Mouse (Mus musculus) neural tube, embryonic 11.5 days (tissue): ENCODE data around the gene Robo1. TPM values are rescaled to one million over a fixed set of nuclear protein-coding genes. Genes with fewer than 3 reads are reported as not detected.

Experiments
- ATAC-seq: fragments of 200-750 bp; cut with Nextera tagmentation; 2 replicates; pipeline ENCODE4 v1.8.0; 2017; ENCODE audit warnings: moderate number of reproducible peaks, mild to moderate bottlenecking, moderate TSS enrichment, moderate library complexity; ENCODE audit not compliant: insufficient read depth, low FRiP score, low TSS enrichment
- DNase-seq: peaks from one replicate; pipeline ENCODE4 v3.0.0-alpha.2; 2015; ENCODE audit warnings: low spot score
- H3K27ac ChIP-seq: fragments of 300-500 bp; sonication (generic); 2 replicates; pipeline ENCODE4 v1.5.1; 2014; ENCODE audit warnings: low read depth, mild to moderate bottlenecking, low read length
- H3K27me3 ChIP-seq: fragments of 300-500 bp; sonication (generic); 2 replicates; pipeline ENCODE4 v1.6.1; 2014; ENCODE audit warnings: mild to moderate bottlenecking, low read length, mixed read lengths; ENCODE audit not compliant: control insufficient read depth, insufficient read depth
- H3K36me3 ChIP-seq: fragments of 300-500 bp; sonication (generic); 2 replicates; pipeline ENCODE4 v1.6.1; 2014; ENCODE audit warnings: mild to moderate bottlenecking, low read length, moderate library complexity, mixed read lengths; ENCODE audit not compliant: control insufficient read depth, insufficient read depth
- H3K4me1 ChIP-seq: fragments of 300-500 bp; sonication (generic); 2 replicates; pipeline ENCODE4 v1.6.1; 2014; ENCODE audit warnings: low read length, mixed read lengths; ENCODE audit not compliant: control insufficient read depth, insufficient read depth
- H3K4me2 ChIP-seq: fragments of 300-500 bp; sonication (generic); 2 replicates; pipeline ENCODE4 v1.6.1; 2014; ENCODE audit warnings: low read depth, mild to moderate bottlenecking, moderate library complexity
- H3K4me3 ChIP-seq: fragments of 300-500 bp; sonication (generic); 2 replicates; pipeline ENCODE4 v1.5.1; 2014; ENCODE audit warnings: low read depth, low read length
- H3K9ac ChIP-seq: fragments of 300-500 bp; sonication (generic); 2 replicates; pipeline ENCODE4 v1.6.1; 2014; ENCODE audit warnings: mild to moderate bottlenecking, low read length
- H3K9me3 ChIP-seq: fragments of 300-500 bp; sonication (generic); 2 replicates; pipeline ENCODE4 v1.6.1; 2016; ENCODE audit warnings: low read length; ENCODE audit not compliant: control insufficient read depth
- WGBS: fragments of 180-500 bp; shearing (Covaris S2); extraction: QIAGEN DNeasy Blood & Tissue Kit; methylation state at CpG from one replicate; pipeline ENCODE4 v1.1.7; 2014; 5-methylcytosine and 5-hydroxymethylcytosine counted together
- polyA plus RNA-seq: library from polyadenylated mRNA; unstranded; fragments of >200 nt; fragmentation: Nextera tagmentation; extraction: Ambion mirVana; gene quantifications from 2 replicates; pipeline ENCODE4 v1.2.1, GENCODE M21; 2014

Gene Robo1
- polyA plus RNA-seq, 1 experiment from 2014 or later, result 58.3 TPM

DNA sequence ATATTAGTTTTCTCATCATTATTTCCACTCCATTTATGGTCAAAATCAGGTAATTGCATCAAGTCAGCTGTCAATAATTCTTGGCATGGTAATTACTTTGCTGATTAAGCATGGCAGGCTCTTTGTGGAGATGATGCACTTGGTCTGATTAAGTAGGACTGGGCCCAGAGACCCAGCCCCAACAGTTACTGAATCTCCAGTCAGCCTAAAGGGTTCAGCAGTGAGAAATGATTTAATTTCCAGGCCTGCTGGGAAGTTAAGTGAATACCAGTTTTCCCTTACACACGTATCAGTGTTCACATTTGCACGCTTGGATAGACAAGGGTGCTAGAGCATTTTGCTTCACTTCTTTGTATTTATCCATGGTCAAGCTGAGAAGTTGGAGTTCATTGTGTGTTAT is 526.2 kb downstream of the Robo1 start:
- no peak overlapping the region for H3K27ac ChIP-seq
- 50% methylated on average over 2 of the region's 2 CpGs for WGBS
- no peaks in the 10 kb centered on the region for H3K27me3 ChIP-seq
- peak; percentile 36; the same call in 1 of the 2 replicates for ATAC-seq
- H3K4me3 ChIP-seq, result no peak overlapping the region
- no peaks in the 10 kb centered on the region for H3K36me3 ChIP-seq
- H3K9ac ChIP-seq, result no peak overlapping the region
- H3K9me3 ChIP-seq, result no peaks in the 10 kb centered on the region
- no peak overlapping the region for H3K4me2 ChIP-seq
- DNase-seq, result no peak
- H3K4me1 ChIP-seq, result peaks cover 11% of the 10 kb centered on the region

DNA sequence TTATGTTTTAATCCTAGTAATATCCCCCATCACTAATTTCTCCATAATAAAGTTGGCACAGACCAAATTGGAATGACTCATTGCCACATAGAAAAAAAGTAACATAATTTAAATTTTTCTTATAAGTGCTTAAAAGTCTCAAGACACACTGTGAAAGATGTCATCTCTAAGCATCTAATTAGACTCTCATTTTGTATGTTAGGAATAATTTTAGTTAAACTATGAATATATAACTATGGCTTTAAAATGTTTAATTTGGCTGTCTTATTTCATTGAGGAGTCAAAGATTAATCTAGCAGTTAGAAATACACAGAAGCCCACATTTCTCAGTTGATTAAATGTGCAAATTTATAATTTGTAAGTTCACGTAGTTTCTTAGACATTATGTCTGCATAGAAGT is 530.9 kb downstream of the Robo1 start:
- Histone ChIP-seq H3K4me1 (0 out of 2 replicates have a peak, but pooled peaks cover 4% of the 10 kb centered on the region), H3K27ac (no peak overlapping the region), H3K4me3 (no peak overlapping the region), H3K27me3 (no peaks in the 10 kb centered on the region), H3K36me3 (no peaks in the 10 kb centered on the region), H3K9me3 (no peaks in the 10 kb centered on the region), H3K4me2 (no peak overlapping the region), H3K9ac (no peak overlapping the region)
- ATAC-seq (no peak), DNase-seq (no peak)
- 100% methylated on average over 1 of the region's 1 CpGs for WGBS

GRCm38 (mm10) chr16:72841066-72841465 is 533.0 kb downstream of the Robo1 start:
- H3K27me3 ChIP-seq, result no peaks in the 10 kb centered on the region
- no peaks in the 10 kb centered on the region for H3K4me1 ChIP-seq
- DNase-seq, result no peak
- H3K4me2 ChIP-seq, result no peak overlapping the region
- H3K9ac ChIP-seq, result no peak overlapping the region
- H3K36me3 ChIP-seq, result no peaks in the 10 kb centered on the region
- H3K4me3 ChIP-seq, result no peak overlapping the region
- ATAC-seq, result no peak
- no peaks in the 10 kb centered on the region for H3K9me3 ChIP-seq
- H3K27ac ChIP-seq, result no peak overlapping the region
- WGBS, result 68% methylated on average over 9 of the region's 9 CpGs

GRCm38 (mm10) chr16:72854101-72854500 is 546.0 kb downstream of the Robo1 start:
- no peaks in the 10 kb centered on the region for H3K9me3 ChIP-seq
- H3K4me2 ChIP-seq, result no peak overlapping the region
- H3K27ac ChIP-seq, result no peak overlapping the region
- H3K9ac ChIP-seq, result no peak overlapping the region
- H3K27me3 ChIP-seq, result no peaks in the 10 kb centered on the region
- H3K4me3 ChIP-seq, result no peak overlapping the region
- ATAC-seq, result no peak
- no peak for DNase-seq
- no peaks in the 10 kb centered on the region for H3K4me1 ChIP-seq
- H3K36me3 ChIP-seq, result no peaks in the 10 kb centered on the region
- WGBS, result 92% methylated on average over 9 of the region's 9 CpGs

DNA sequence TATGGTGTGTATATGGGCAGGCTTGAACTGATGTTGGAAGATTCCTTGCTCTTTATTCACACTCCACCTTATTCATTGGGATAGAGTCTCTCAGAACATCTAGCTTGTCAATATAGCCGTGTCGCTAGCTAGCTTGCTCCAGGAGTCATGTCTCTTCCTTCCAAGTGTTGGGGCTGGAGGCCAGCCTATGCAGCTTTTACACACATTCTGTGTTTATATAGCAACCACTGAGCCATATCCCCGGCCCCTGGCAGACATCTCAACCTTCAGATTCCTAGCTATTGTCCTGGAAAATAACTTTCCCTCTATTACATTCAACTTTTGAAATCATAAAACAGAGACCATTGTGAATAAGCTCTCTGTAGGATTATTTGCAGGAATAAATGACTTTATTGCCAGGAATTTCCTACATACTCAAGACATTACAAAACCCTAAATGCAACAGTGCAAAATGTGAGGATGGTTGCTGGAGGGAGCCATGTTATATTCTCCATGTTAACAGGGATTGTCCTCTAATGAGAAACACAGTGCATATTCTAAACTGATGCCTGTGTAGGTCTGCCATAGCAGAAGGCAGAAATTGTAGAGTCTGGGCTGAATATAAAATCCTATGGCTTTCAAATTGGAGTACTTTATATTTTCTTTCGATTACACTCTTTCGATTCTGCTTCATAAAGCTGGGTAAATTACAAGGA is 546.9 kb downstream of the Robo1 start:
- no peaks in the 10 kb centered on the region for H3K27me3 ChIP-seq
- H3K9ac ChIP-seq, result no peak overlapping the region
- no peaks in the 10 kb centered on the region for H3K36me3 ChIP-seq
- no peaks in the 10 kb centered on the region for H3K4me1 ChIP-seq
- WGBS, result 85% methylated on average over 5 of the region's 5 CpGs
- H3K27ac ChIP-seq, result no peak overlapping the region
- H3K4me3 ChIP-seq, result no peak overlapping the region
- H3K4me2 ChIP-seq, result no peak overlapping the region
- ATAC-seq (no peak), DNase-seq (no peak)
- no peaks in the 10 kb centered on the region for H3K9me3 ChIP-seq

GRCm38 (mm10) chr16:72861707-72862277 is 553.7 kb downstream of the Robo1 start:
- Histone ChIP-seq H3K36me3 (no peaks in the 10 kb centered on the region), H3K9ac (no peak overlapping the region), H3K4me1 (no peaks in the 10 kb centered on the region), H3K27me3 (no peaks in the 10 kb centered on the region), H3K27ac (no peak overlapping the region), H3K4me2 (no peak overlapping the region), H3K4me3 (no peak overlapping the region), H3K9me3 (no peaks in the 10 kb centered on the region)
- no peak for DNase-seq
- 69% methylated on average over 7 of the region's 7 CpGs for WGBS
- no peak for ATAC-seq

GRCm38 (mm10) chr16:72866011-72866410 is 557.9 kb downstream of the Robo1 start:
- WGBS, result 88% methylated on average over 4 of the region's 4 CpGs
- no peak for ATAC-seq
- Histone ChIP-seq H3K9me3 (no peaks in the 10 kb centered on the region), H3K4me2 (no peak overlapping the region), H3K27me3 (no peaks in the 10 kb centered on the region), H3K9ac (no peak overlapping the region), H3K4me1 (no peaks in the 10 kb centered on the region), H3K27ac (no peak overlapping the region), H3K4me3 (no peak overlapping the region), H3K36me3 (no peaks in the 10 kb centered on the region)
- no peak for DNase-seq

DNA sequence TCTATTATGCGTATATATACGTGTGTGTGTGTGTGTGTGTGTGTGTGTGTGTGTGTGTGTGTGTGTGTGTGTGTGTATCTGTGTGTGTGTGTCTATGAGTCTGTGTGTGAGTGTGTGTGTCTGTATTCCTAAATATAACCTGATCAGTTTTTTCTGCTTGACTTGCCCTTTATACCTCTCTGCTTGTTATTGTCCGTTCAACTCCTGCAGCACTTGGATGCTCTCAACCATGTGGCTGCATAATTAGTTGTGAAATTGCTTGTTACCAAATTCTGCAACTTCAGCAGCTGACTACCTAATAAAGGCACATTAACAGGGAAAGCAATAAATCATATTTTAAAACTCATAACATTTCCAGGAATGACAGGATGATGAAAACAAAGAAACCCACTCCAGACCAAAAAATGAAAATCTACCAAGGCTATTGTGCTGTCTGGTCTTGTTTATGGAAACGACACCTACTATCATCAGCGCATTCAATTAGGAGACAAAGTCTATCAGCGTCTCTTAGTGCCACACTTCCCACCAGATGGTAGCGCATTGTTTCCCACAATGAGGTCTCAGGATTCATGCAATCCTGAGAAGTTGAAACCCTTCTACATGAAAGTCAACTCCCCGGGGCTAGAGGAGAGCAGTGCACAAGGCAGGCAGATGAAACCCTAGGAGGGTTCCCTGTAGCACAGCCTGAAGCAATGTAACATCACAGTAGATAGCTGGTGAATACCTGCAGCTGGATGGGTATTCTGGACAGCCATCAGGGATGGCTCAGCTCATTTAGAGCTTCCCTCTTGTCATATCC is 567.0 kb downstream of the Robo1 start:
- Histone ChIP-seq H3K4me1 (no peaks in the 10 kb centered on the region), H3K27ac (no peak overlapping the region), H3K36me3 (no peaks in the 10 kb centered on the region), H3K9ac (no peak overlapping the region), H3K4me2 (no peak overlapping the region), H3K27me3 (no peaks in the 10 kb centered on the region), H3K9me3 (no peaks in the 10 kb centered on the region), H3K4me3 (no peak overlapping the region)
- DNase-seq (no peak), ATAC-seq (peak; percentile 50; the same call in 1 of the 2 replicates)
- WGBS, result 79% methylated on average over 8 of the region's 8 CpGs
